Mouse (Mus musculus): ENCODE results near the gene Klb. TPM values are rescaled to one million over a fixed set of nuclear protein-coding genes. Genes with fewer than 3 reads are reported as not detected.

Klb gene
- polyA plus RNA-seq, 1 experiment = 29.1 TPM

GRCm38 (mm10) chr5:65401251-65401994, 53.3 kb downstream of the Klb start:
- Histone ChIP-seq H3K4me1 (ENCODE audit: control insufficient read depth, insufficient read depth, insufficient read length, low read length) (no peaks in the 10 kb centered on the region), H3K4me3 (ENCODE audit: insufficient read depth, low read depth, low read length) (no peak overlapping the region), H3K27ac (replicated peaks; ENCODE audit: low read depth, low read length) (no peak overlapping the region)

DNA sequence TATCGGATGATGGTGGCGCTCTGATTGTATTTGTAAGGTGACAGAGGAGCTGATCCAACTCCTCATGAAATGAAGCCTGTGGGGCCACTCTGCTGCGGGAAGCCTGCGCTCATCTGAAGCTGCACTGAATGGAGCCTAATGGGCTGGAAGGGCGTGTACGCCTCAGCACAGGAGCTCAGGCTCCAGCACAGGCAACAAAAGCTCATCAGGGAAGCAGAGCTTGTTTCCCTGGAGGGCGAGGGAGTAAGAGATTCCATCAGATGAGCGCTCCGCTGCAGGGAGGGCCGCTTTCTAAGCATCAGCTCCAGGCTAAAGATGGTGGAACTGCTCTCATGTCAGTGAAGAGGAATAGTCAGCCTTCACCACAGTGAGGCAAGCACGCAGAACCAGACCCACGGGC, 59.9 kb downstream of the Klb start:
- Histone ChIP-seq H3K4me1 (ENCODE audit: control insufficient read depth, insufficient read depth, insufficient read length, low read length) (no peaks in the 10 kb centered on the region), H3K27ac (replicated peaks; ENCODE audit: low read depth, low read length) (no peak overlapping the region), H3K4me3 (ENCODE audit: insufficient read depth, low read depth, low read length) (no peak overlapping the region)

- H3K27ac ChIP-seq (replicated peaks; ENCODE audit: low read depth, low read length) = no peak overlapping the region
- no peak overlapping the region for H3K4me3 ChIP-seq (ENCODE audit: insufficient read depth, low read depth, low read length)
These were observed 67.7 kb downstream of the Klb start for GRCm38 (mm10) chr5:65415653-65416458.

GRCm38 (mm10) chr5:65419136-65419535, 71.0 kb downstream of the Klb start:
- no peaks in the 10 kb centered on the region for H3K4me1 ChIP-seq (ENCODE audit: control insufficient read depth, insufficient read depth, insufficient read length, low read length)
- H3K4me3 ChIP-seq (ENCODE audit: insufficient read depth, low read depth, low read length) = no peak overlapping the region
- H3K27ac ChIP-seq (replicated peaks; ENCODE audit: low read depth, low read length) = no peak overlapping the region

More at GRCm38 (mm10) chr5:65415653-65416458, 67.7 kb downstream of the Klb start:
- H3K4me1 ChIP-seq (ENCODE audit: control insufficient read depth, insufficient read depth, insufficient read length, low read length) = no peaks in the 10 kb centered on the region

GRCm38 (mm10) chr5:65420822-65421221, 72.7 kb downstream of the Klb start:
- H3K4me1 ChIP-seq (ENCODE audit: control insufficient read depth, insufficient read depth, insufficient read length, low read length) = no peaks in the 10 kb centered on the region
- H3K27ac ChIP-seq (replicated peaks; ENCODE audit: low read depth, low read length) = no peak overlapping the region
- H3K4me3 ChIP-seq (ENCODE audit: insufficient read depth, low read depth, low read length) = no peak overlapping the region

DNA sequence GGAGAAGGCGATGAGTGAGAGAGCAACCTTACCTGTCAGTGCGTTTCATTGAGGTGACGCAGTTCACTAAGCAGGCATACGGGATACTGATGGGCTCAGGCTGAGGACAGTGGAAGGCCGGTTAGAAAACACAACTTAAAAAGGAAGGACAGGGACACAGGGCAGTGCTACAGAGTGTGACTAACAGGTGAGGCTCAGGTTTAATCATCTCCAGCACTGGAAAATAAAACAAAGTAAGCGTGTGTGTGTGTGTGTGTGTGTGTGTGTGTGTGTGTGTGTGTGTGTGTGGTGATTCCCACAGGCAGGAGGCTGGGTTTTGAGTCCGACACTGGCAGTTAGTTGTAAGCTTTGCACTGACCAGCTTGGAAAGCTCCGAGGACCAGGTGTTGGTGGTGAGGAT, 74.7 kb downstream of the Klb start:
- no peak overlapping the region for H3K27ac ChIP-seq (replicated peaks; ENCODE audit: low read depth, low read length)
- no peaks in the 10 kb centered on the region for H3K4me1 ChIP-seq (ENCODE audit: control insufficient read depth, insufficient read depth, insufficient read length, low read length)
- H3K4me3 ChIP-seq (ENCODE audit: insufficient read depth, low read depth, low read length) = no peak overlapping the region

DNA sequence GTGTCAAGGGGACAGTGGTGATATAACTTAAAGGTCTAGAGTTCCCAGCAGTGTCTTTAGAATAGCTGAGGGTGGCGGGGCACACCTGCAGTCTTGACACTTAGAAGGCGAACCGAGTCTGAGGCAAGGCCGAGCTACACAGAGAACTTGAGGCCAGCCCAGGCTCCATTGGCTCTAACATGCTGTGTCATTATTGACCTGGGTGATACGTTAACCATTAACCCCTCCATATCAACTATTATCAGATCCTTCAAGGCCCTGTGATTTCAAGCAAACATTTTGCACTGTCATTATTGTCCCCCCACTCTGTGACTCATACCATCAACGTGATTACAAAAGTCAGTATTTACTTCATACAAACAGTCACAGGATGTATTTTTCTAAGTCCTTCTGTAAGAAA, 76.1 kb downstream of the Klb start:
- H3K27ac ChIP-seq (replicated peaks; ENCODE audit: low read depth, low read length) = no peak overlapping the region
- no peaks in the 10 kb centered on the region for H3K4me1 ChIP-seq (ENCODE audit: control insufficient read depth, insufficient read depth, insufficient read length, low read length)
- no peak overlapping the region for H3K4me3 ChIP-seq (ENCODE audit: insufficient read depth, low read depth, low read length)

- no peaks in the 10 kb centered on the region for H3K4me1 ChIP-seq (ENCODE audit: control insufficient read depth, insufficient read depth, insufficient read length, low read length)
- no peak overlapping the region for H3K27ac ChIP-seq (replicated peaks; ENCODE audit: low read depth, low read length)
- H3K4me3 ChIP-seq (ENCODE audit: insufficient read depth, low read depth, low read length) = no peak overlapping the region
These were observed 77.1 kb downstream of the Klb start for GRCm38 (mm10) chr5:65425251-65425650.

DNA sequence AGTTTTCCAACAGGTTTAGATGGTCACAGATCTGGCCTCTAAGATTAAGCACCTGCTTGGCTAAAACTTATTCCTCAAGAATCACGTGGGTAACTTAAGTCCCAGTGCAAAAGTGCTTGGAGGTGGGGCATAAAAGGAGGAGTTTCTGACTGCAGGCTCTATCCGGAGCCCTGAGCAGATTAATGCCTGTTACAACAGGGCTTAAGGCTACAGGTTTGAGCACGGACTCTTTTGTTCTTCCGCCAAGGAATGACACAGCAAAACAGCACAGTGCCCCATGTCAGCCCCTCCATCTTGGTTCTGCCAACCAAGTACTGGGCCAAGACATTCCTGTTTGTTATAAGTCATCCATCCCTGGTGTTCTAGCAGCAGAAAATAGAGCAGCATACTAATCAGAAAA, 80.2 kb downstream of the Klb start:
- no peaks in the 10 kb centered on the region for H3K4me1 ChIP-seq (ENCODE audit: control insufficient read depth, insufficient read depth, insufficient read length, low read length)
- no peak overlapping the region for H3K27ac ChIP-seq (replicated peaks; ENCODE audit: low read depth, low read length)
- no peak overlapping the region for H3K4me3 ChIP-seq (ENCODE audit: insufficient read depth, low read depth, low read length)

- no peaks in the 10 kb centered on the region for H3K4me1 ChIP-seq (ENCODE audit: control insufficient read depth, insufficient read depth, insufficient read length, low read length)
- H3K27ac ChIP-seq (replicated peaks; ENCODE audit: low read depth, low read length) = no peak overlapping the region
- no peak overlapping the region for H3K4me3 ChIP-seq (ENCODE audit: insufficient read depth, low read depth, low read length)
These were observed 81.3 kb downstream of the Klb start for GRCm38 (mm10) chr5:65429441-65429840.

Other genes starting within 250 kb of the Klb start
- gene Klhl5, start 240.8 kb upstream of the Klb start, polyA plus RNA-seq (2012; ENCODE audit: insufficient read depth, insufficient read length, missing spikeins) = 33.9 and 41.4 TPM in 2 replicates
- gene Wdr19, start 148.6 kb upstream of the Klb start, polyA plus RNA-seq (2012; ENCODE audit: insufficient read depth, insufficient read length, missing spikeins) = 2.0 and 2.2 TPM in 2 replicates
- gene Rfc1, start 12.6 kb upstream of the Klb start, polyA plus RNA-seq (2012; ENCODE audit: insufficient read depth, insufficient read length, missing spikeins) = 17.6 and 21.5 TPM in 2 replicates
- 282 and 398 TPM in 2 replicates for gene Rpl9, start 43.1 kb downstream of the Klb start, polyA plus RNA-seq (2012; ENCODE audit: insufficient read depth, insufficient read length, missing spikeins)
- gene Lias, start 43.2 kb downstream of the Klb start, polyA plus RNA-seq (2012; ENCODE audit: insufficient read depth, insufficient read length, missing spikeins) = 95.3 and 105 TPM in 2 replicates
- gene Ugdh, start 87.6 kb downstream of the Klb start, polyA plus RNA-seq (2012; ENCODE audit: insufficient read depth, insufficient read length, missing spikeins) = 17.4 and 29.1 TPM in 2 replicates
- gene Gm43552, start 144.5 kb downstream of the Klb start, polyA plus RNA-seq (2012; ENCODE audit: insufficient read depth, insufficient read length, missing spikeins) = not detected in 2 replicates
- gene Smim14, start 188.9 kb downstream of the Klb start, polyA plus RNA-seq (2012; ENCODE audit: insufficient read depth, insufficient read length, missing spikeins) = 75.8 and 85.9 TPM in 2 replicates
- gene Ube2k, start 188.9 kb downstream of the Klb start, polyA plus RNA-seq (2012; ENCODE audit: insufficient read depth, insufficient read length, missing spikeins) = 168 and 188 TPM in 2 replicates